Mouse (Mus musculus): ENCODE data around the gene Arhgef5. TPM values are rescaled to one million over a fixed set of nuclear protein-coding genes. Genes with fewer than 3 reads are reported as not detected.
"Not testable (repeated sequence)": the region's sequence is repeated elsewhere in the genome, so short reads cannot be mapped to it uniquely, and the experiment has no call there.

The Arhgef5 gene
- 10 to 100 TPM; 12.8 to 13.7 TPM for total RNA-seq (2021)
- 10.7 and 17.0 TPM in 2 replicates for polyA plus RNA-seq (2012; rRNA removed)
- long read RNA-seq, full-length matches to known transcripts, result 5 of 12 reads
- long read RNA-seq, partial matches to known transcripts, result 5 of 12 reads
- long read RNA-seq, other reads (novel, unspliced or antisense), result 2 of 12 reads

DNA sequence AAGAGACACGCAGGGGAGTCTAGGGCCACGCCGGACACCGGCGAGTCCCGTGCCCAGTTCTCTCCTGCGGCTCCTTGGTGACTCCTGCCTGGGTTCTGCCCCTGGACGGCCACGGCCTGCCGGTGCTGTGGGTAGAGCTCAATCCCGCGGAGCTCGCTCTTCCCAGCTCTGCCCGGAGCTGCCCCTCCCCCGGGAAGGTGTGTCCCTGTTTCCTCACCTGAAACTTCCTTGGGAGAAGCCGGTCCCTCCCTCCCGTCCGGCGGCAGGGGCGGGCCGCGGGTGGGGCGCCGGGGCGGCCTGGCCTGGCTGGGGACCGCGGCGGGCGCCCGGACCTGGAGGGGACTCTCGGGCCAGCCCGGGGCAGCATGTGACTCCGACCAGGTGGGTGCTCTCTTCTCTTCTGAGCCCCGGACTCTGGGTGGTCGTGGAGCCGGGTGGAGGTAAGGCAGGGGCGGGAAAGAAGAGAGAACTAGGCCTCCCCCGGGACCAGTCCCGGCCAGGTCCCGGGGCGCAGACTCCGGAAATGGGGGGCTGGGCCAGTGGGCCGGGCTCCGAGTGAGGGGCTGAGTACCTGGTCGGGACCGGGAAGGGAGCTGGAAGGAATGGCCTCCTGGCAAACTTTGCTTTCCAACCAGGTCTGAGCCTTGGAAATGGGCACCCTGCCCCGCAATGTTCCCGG, at the start of gene Arhgef5:
Arhgef5 (plus strand) TSS at position 220 of the 679 bp plus-strand sequence.
- no peak for TF ChIP-seq POLR2A (IDR thresholded peaks at IDR 0.05; ENCODE audit: insufficient read depth, low read depth, low read length)
- TF ChIP-seq CTCF (IDR thresholded peaks at IDR 0.05), result no peak
- TF ChIP-seq EP300 (IDR thresholded peaks at IDR 0.05; ENCODE audit: insufficient read depth, low read depth, low read length), result no peak
- under 1% methylated on average over 47 of the region's 48 CpGs for WGBS
- intact Hi-C loops (cut with DNase I), result loop anchor here (10.0 kb wide), 1 partner anchor 399 kb away; the partner anchor contains the start of gene Tpk1

DNA sequence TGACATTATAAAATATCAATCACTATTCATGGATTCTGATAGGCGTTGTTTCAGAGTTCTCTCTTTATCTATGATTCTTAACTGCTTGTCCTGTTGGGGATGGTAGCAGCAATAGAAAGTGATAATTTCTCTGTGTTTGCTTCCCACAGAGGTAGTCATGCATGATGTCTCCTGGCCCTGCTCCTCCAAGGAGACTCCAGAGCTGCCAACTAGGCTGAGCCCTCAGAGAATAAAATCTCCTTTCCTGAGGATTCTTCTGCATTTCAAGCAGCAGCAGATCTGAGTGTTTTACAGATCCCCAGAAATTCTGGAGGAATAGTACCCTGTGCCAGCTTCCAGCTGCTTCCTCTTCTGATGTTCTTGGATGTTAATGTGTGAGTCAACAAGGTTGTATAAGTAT, 34.1 kb upstream of the Arhgef5 start, which contains the start of gene Olfr47:
Olfr47 (plus strand) TSS at position 275 of the 400 bp plus-strand sequence.
- H3K4me3 ChIP-seq; H3K27me3 ChIP-seq (ENCODE audit: control insufficient read depth, insufficient read depth, low read length); H3K9ac ChIP-seq (ENCODE audit: low read depth, low read length); H3K36me3 ChIP-seq (ENCODE audit: control insufficient read depth, insufficient read depth, low read length); H3K27ac ChIP-seq; DNase-seq; H3K4me1 ChIP-seq (ENCODE audit: control insufficient read depth, insufficient read depth, low read length); H3K79me2 ChIP-seq (replicated peaks; ENCODE audit: control insufficient read depth, insufficient read depth, low read length); intact Hi-C loops (cut with DNase I): not testable (repeated sequence)
- WGBS, result 58% methylated on average over 1 of the region's 1 CpGs

More for the DNA sequence above, at the start of gene Arhgef5:
- no peaks in the 10 kb centered on the region for H3K27me3 ChIP-seq (ENCODE audit: control insufficient read depth, insufficient read depth, low read length)
- peak within 1 kb of the TSS; percentile 92 for H3K9ac ChIP-seq (ENCODE audit: low read depth, low read length)
- H3K27ac ChIP-seq, result peak within 1 kb of the TSS; percentile 77
- peak within 1 kb of the TSS; percentile 78 for H3K4me3 ChIP-seq
- H3K79me2 ChIP-seq (replicated peaks; ENCODE audit: control insufficient read depth, insufficient read depth, low read length), result no peaks in the 10 kb centered on the region; the same call in 1 of the 2 replicates
- H3K4me1 ChIP-seq (ENCODE audit: control insufficient read depth, insufficient read depth, low read length), result peaks cover 4% of the 10 kb centered on the region
- peak; percentile 78 to 79 for DNase-seq
- peaks cover 6% of the 10 kb centered on the region for H3K36me3 ChIP-seq (ENCODE audit: control insufficient read depth, insufficient read depth, low read length)

GRCm38 (mm10) chr6:43242061-43242460, 23.3 kb upstream of the Arhgef5 start:
- 12% methylated on average over 4 of the region's 4 CpGs for WGBS
- intact Hi-C loops (cut with DNase I), result no loop called here
- Histone ChIP-seq H3K4me3 (no peak overlapping the region), H3K27ac (no peak overlapping the region), H3K27me3 (ENCODE audit: control insufficient read depth, insufficient read depth, low read length) (no peaks in the 10 kb centered on the region), H3K36me3 (ENCODE audit: control insufficient read depth, insufficient read depth, low read length) (no peaks in the 10 kb centered on the region), H3K9ac (ENCODE audit: low read depth, low read length) (no peak overlapping the region), H3K4me1 (ENCODE audit: control insufficient read depth, insufficient read depth, low read length) (no peaks in the 10 kb centered on the region), H3K79me2 (replicated peaks; ENCODE audit: control insufficient read depth, insufficient read depth, low read length) (no peaks in the 10 kb centered on the region)
- DNase-seq, result no peak
- TF ChIP-seq CTCF (IDR thresholded peaks at IDR 0.05), result peak; percentile 59
- TF ChIP-seq POLR2A (IDR thresholded peaks at IDR 0.05; ENCODE audit: insufficient read depth, low read depth, low read length), result no peak

DNA sequence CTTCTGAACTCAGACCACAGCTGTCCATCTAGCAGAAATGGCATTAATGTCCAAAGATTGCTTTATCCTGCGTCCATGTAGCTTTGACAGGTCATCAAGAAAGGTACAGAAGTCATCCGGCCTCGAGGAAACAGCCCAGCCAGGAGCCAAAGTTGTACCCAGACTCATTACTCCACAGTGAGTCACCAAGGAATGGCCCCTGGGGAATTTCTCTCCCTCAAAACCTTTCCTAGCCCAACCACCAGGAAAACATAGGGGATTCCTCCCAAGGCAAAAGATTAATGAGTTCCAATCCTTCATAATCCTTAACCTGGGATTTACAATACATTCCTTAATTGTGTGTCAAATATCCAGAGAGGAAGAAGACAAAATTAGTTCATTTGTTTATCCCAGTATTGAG, 18.0 kb upstream of the Arhgef5 start:
- DNase-seq, result no peak
- H3K36me3 ChIP-seq (ENCODE audit: control insufficient read depth, insufficient read depth, low read length), result no peaks in the 10 kb centered on the region
- intact Hi-C loops (cut with DNase I), result no loop called here
- no peak overlapping the region for H3K27ac ChIP-seq
- no peaks in the 10 kb centered on the region for H3K27me3 ChIP-seq (ENCODE audit: control insufficient read depth, insufficient read depth, low read length)
- no peaks in the 10 kb centered on the region for H3K79me2 ChIP-seq (replicated peaks; ENCODE audit: control insufficient read depth, insufficient read depth, low read length)
- H3K4me3 ChIP-seq, result no peak overlapping the region
- no peak for TF ChIP-seq CTCF (IDR thresholded peaks at IDR 0.05)
- no peaks in the 10 kb centered on the region for H3K4me1 ChIP-seq (ENCODE audit: control insufficient read depth, insufficient read depth, low read length)
- no peak overlapping the region for H3K9ac ChIP-seq (ENCODE audit: low read depth, low read length)
- 35% methylated on average over 3 of the region's 3 CpGs for WGBS

DNA sequence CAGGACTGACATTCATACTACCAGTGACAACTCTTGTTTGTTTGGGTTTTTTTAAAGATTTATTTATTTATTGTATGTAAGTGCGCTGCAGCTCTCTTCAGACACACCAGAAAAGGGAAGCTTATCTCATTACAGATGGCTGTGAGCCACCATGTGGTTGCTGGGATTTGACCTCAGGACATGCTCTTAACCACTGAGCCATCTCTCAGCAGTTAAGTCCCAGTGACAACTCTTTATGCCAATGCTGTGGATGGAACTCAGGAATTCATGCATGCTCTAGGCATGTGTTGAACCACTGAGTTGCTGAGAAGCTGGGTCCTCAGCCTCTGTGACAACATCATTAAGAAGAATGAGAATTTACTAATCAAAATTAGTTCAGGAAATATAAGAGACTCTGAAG, 12.4 kb upstream of the Arhgef5 start:
- no peaks in the 10 kb centered on the region for H3K79me2 ChIP-seq (replicated peaks; ENCODE audit: control insufficient read depth, insufficient read depth, low read length)
- H3K27ac ChIP-seq, result no peak overlapping the region
- H3K27me3 ChIP-seq (ENCODE audit: control insufficient read depth, insufficient read depth, low read length), result no peaks in the 10 kb centered on the region
- no peak overlapping the region for H3K9ac ChIP-seq (ENCODE audit: low read depth, low read length)
- TF ChIP-seq EP300 (IDR thresholded peaks at IDR 0.05; ENCODE audit: insufficient read depth, low read depth, low read length) (no peak), POLR2A (IDR thresholded peaks at IDR 0.05; ENCODE audit: insufficient read depth, low read depth, low read length) (no peak), CTCF (IDR thresholded peaks at IDR 0.05) (no peak)
- no peaks in the 10 kb centered on the region for H3K4me1 ChIP-seq (ENCODE audit: control insufficient read depth, insufficient read depth, low read length)
- 65% methylated on average over 1 of the region's 1 CpGs for WGBS
- intact Hi-C loops (cut with DNase I), result no loop called here
- H3K4me3 ChIP-seq, result no peak overlapping the region
- no peak for DNase-seq
- H3K36me3 ChIP-seq (ENCODE audit: control insufficient read depth, insufficient read depth, low read length), result no peaks in the 10 kb centered on the region

GRCm38 (mm10) chr6:43254193-43254926, 11.0 kb upstream of the Arhgef5 start:
- Histone ChIP-seq H3K27me3 (ENCODE audit: control insufficient read depth, insufficient read depth, low read length) (no peaks in the 10 kb centered on the region), H3K27ac (no peak overlapping the region), H3K4me3 (no peak overlapping the region), H3K79me2 (replicated peaks; ENCODE audit: control insufficient read depth, insufficient read depth, low read length) (no peaks in the 10 kb centered on the region), H3K9ac (ENCODE audit: low read depth, low read length) (no peak overlapping the region), H3K36me3 (ENCODE audit: control insufficient read depth, insufficient read depth, low read length) (no peaks in the 10 kb centered on the region), H3K4me1 (ENCODE audit: control insufficient read depth, insufficient read depth, low read length) (no peaks in the 10 kb centered on the region)
- no peak for DNase-seq
- 64% methylated on average over 7 of the region's 7 CpGs for WGBS
- intact Hi-C loops (cut with DNase I), result loop anchor here (1.0 kb wide), 2 partner anchors 24 to 43 kb away; no protein-coding TSS in a partner anchor
- no peak for TF ChIP-seq POLR2A (IDR thresholded peaks at IDR 0.05; ENCODE audit: insufficient read depth, low read depth, low read length)
- TF ChIP-seq CTCF (IDR thresholded peaks at IDR 0.05), result peak; percentile 83
- no peak for TF ChIP-seq EP300 (IDR thresholded peaks at IDR 0.05; ENCODE audit: insufficient read depth, low read depth, low read length)
